Mouse (Mus musculus) forebrain, embryonic 13.5 days (tissue): ENCODE results near the gene Gemin4. TPM values are rescaled to one million over a fixed set of nuclear protein-coding genes. Genes with fewer than 3 reads are reported as not detected.
A peak's percentile ranks its signal among the peaks of the same experiment; 100 is the strongest.

Source experiments
- ATAC-seq: fragments of 200-750 bp; cut with Nextera tagmentation; 2 replicates; pipeline ENCODE4 v1.8.0; 2017
- H3K27ac ChIP-seq: fragments of 300-500 bp; sonication (generic); 2 replicates; pipeline ENCODE4 v1.5.1; 2015; ENCODE audit warnings: inconsistent platforms, mild to moderate bottlenecking, moderate library complexity
- H3K27me3 ChIP-seq: fragments of 300-500 bp; sonication (generic); 2 replicates; pipeline ENCODE4 v1.6.1; 2015; ENCODE audit warnings: mild to moderate bottlenecking, inconsistent platforms
- H3K36me3 ChIP-seq: fragments of 300-500 bp; sonication (generic); 2 replicates; pipeline ENCODE4 v1.6.1; 2015; ENCODE audit warnings: mild to moderate bottlenecking, inconsistent platforms; ENCODE audit not compliant: poor library complexity, severe bottlenecking
- H3K4me1 ChIP-seq: fragments of 300-500 bp; sonication (generic); 2 replicates; pipeline ENCODE4 v1.6.1; 2015; ENCODE audit warnings: inconsistent platforms
- H3K4me2 ChIP-seq: fragments of 300-500 bp; sonication (generic); 2 replicates; pipeline ENCODE4 v1.6.1; 2015; ENCODE audit warnings: inconsistent platforms, mild to moderate bottlenecking, moderate library complexity
- H3K4me3 ChIP-seq: fragments of 300-500 bp; sonication (generic); 2 replicates; pipeline ENCODE4 v1.5.1; 2015; ENCODE audit warnings: mild to moderate bottlenecking, inconsistent platforms
- H3K9ac ChIP-seq: fragments of 300-500 bp; sonication (generic); 2 replicates; pipeline ENCODE4 v1.6.1; 2015; ENCODE audit warnings: mild to moderate bottlenecking, inconsistent platforms
- H3K9me3 ChIP-seq: fragments of 300-500 bp; sonication (generic); replicated peaks from 2 replicates; pipeline ENCODE4 v1.6.1; 2016; ENCODE audit warnings: inconsistent platforms
- whole genome bisulfite sequencing: fragments of 180-500 bp; shearing (Covaris S2); methylation state at CpG from one replicate; pipeline ENCODE4 v1.1.7; 2015; 5-methylcytosine and 5-hydroxymethylcytosine counted together
- polyA plus RNA-seq: library from polyadenylated mRNA; unstranded; fragments of >200 nt; fragmentation: Nextera tagmentation; extraction: Ambion mirVana; gene quantifications from 2 replicates; pipeline ENCODE4 v1.2.1, GENCODE M21; 2015

The Gemin4 gene
- polyA plus RNA-seq = 18.3 and 29.0 TPM in 2 replicates

DNA sequence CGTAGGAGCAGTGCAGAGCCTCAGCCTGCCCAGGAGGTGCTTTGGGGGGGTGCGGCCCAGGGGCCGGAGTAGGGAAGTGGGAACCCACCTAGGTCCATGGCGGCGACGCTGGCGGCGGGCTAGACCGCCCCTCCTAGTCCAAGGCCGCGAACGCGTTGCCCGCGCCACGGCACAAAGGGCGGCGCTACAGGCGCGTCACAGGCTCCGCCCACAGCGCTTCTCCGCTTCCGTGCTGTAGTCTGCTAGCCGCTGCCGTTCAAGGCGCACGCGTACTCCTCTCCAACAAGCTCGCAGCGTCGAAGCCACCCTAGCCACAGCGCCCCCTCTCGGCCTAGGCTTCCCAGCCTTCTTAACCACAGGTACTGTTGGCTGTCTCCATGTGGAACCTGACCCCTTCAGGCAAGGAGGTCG is at the start of gene Gemin4, which contains the start of gene Dbil5:
TSS of gene Gemin4 (minus strand) at position 275 of the 411 bp plus-strand sequence.
TSS of gene Dbil5 (plus strand) at position 219 of the 411 bp plus-strand sequence.
- under 1% methylated on average over 34 of the region's 35 CpGs for WGBS
- H3K4me2 ChIP-seq = peak within 1 kb of the TSS; percentile 85
- H3K36me3 ChIP-seq = peaks cover 40% of the 10 kb centered on the region

DNA sequence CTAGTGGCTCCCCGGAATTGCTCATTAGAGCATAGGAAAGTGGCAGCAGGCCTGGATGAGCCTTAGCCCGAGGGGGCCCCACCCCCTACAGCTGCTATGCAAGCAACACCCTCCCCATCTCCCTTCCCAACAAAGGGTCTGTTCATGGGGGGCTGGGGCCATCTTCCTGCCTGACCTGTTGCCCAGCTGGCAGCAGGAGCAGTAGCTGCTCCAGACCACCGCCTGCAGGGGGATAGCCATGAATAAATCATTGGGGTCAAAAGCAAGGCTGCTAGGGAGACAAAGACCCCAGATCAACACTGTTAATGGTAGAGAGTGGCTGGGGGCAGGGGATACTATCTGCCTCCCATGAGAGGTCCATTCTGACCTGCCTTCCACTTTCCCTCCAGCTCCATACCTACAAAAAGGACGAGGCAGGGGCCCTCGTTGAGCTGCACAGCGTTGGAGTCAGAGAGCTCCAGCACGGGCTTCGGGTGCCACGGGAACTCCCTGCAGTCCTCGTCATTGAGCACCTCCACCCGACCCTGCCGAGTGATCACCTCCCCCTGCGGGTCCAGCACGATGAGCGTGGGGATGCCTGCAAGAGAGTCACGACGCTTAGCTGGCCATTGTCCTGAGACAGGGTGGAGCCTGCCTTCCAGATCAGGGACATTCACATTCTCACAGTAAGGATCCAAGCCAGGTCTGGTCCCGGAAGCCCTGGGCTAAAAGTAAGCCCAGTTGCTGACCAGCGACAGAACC is 45.3 kb upstream of the Gemin4 start:
- ATAC-seq = no peak
- H3K27ac ChIP-seq = peak overlapping the region; percentile 19; the same call in 1 of the 2 replicates
- WGBS = 11% methylated on average over 19 of the region's 19 CpGs
- H3K27me3 ChIP-seq = peaks cover 8% of the 10 kb centered on the region; the same call in 1 of the 2 replicates
- H3K4me3 ChIP-seq = no peak overlapping the region
- H3K36me3 ChIP-seq = peaks cover 9% of the 10 kb centered on the region; the same call in 1 of the 2 replicates
- H3K9ac ChIP-seq = peak overlapping the region; percentile 39; the same call in 1 of the 2 replicates
- H3K9me3 ChIP-seq = no peaks in the 10 kb centered on the region
- peak overlapping the region; percentile 7; the same call in 1 of the 2 replicates for H3K4me2 ChIP-seq
- peaks cover 58% of the 10 kb centered on the region for H3K4me1 ChIP-seq

More for the DNA sequence above, at the start of gene Gemin4, which contains the start of gene Dbil5:
- Histone ChIP-seq H3K4me1 (peaks cover 14% of the 10 kb centered on the region), H3K4me3 (peak within 1 kb of the TSS; percentile 84), H3K27me3 (no peaks in the 10 kb centered on the region), H3K27ac (peak within 1 kb of the TSS; percentile 90), H3K9me3 (no peaks in the 10 kb centered on the region), H3K9ac (peak within 1 kb of the TSS; percentile 93)
- ATAC-seq = peak; percentile 99

GRCm38 (mm10) chr11:76261224-76261623 is 43.8 kb upstream of the Gemin4 start:
- H3K4me1 ChIP-seq = peaks cover 47% of the 10 kb centered on the region
- peaks cover 8% of the 10 kb centered on the region; the same call in 1 of the 2 replicates for H3K27me3 ChIP-seq
- H3K9me3 ChIP-seq = no peaks in the 10 kb centered on the region
- no peak overlapping the region for H3K4me3 ChIP-seq
- H3K4me2 ChIP-seq = no peak overlapping the region
- no peak for ATAC-seq
- H3K9ac ChIP-seq = peak overlapping the region; percentile 46; the same call in 1 of the 2 replicates
- H3K27ac ChIP-seq = 0 out of 2 replicates have a peak overlapping the region, but pooled peaks have one; percentile 35
- H3K36me3 ChIP-seq = peaks cover 9% of the 10 kb centered on the region; the same call in 1 of the 2 replicates
- WGBS = 74% methylated on average over 12 of the region's 12 CpGs

DNA sequence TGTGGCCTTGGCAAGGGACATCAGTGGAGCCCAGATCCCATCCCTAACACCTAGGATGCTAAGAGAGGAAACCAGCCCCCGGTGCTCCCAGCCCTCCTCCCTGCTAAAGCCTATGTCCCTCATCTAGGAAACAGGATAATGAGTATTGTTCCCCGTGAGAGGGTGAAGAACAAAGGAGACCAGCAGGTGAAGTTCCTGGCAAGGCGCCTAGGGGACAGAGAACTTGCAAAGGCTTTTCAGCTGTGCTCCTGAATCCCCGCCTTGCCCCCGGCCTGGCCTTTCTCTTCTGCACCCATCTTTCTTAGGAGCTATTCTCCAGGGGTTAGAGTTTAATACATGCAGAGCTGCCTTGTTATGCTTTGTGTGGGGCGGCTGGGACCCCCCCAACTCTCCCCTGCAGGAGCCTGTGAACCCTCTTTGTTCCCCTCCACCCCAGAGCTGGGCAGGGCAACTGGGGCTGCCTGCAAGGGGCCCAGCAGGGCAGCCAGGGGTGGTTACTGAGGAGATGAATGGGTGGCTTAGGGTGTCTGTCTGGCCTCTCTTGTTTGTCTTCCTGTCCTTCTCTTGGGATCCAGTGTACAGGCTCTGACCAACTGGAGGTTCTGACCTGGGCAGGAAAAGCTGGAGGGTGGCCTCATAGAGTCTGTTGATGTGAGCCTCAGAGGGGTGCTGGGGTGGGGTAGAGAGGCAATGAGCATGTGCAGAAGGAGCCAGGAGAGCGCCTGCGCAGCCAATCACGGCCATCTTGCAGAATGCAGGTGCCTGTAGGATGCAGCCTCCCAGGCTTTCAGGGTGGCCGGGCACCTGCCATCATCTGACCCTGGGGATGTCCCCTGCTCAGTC is 43.0 kb upstream of the Gemin4 start:
- Histone ChIP-seq H3K9me3 (no peaks in the 10 kb centered on the region), H3K4me1 (peaks cover 49% of the 10 kb centered on the region), H3K36me3 (peaks cover 9% of the 10 kb centered on the region; the same call in 1 of the 2 replicates), H3K4me3 (no peak overlapping the region), H3K27me3 (peaks cover 5% of the 10 kb centered on the region; the same call in 1 of the 2 replicates), H3K27ac (peak overlapping the region; percentile 35; the same call in 1 of the 2 replicates), H3K9ac (peak overlapping the region; percentile 46), H3K4me2 (no peak overlapping the region)
- ATAC-seq = no peak
- WGBS = 40% methylated on average over 10 of the region's 10 CpGs

DNA sequence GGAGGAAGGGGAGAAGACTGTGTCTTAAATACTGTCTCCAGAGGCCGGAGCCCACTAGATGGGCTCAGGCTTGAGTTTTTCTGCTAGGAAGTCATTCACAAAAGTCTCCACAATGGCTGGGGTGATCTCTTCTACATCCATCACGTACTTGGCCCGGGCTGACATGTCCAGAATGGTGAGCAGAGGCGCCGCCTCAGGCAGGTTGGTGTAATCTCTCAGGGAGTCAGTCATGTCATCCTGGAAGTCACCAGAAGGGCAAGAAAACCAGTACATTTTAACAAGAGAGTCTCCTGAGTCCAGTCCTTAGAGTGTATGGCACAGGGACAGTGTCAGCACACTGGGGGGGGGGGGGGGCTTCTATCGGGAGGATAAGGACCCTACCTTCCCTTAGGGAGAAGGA is 41.0 kb upstream of the Gemin4 start:
- Histone ChIP-seq H3K4me1 (peaks cover 53% of the 10 kb centered on the region), H3K9me3 (no peaks in the 10 kb centered on the region), H3K4me2 (no peak overlapping the region), H3K27ac (no peak overlapping the region), H3K27me3 (no peaks in the 10 kb centered on the region; the same call in 1 of the 2 replicates), H3K9ac (no peak overlapping the region), H3K36me3 (peaks cover 9% of the 10 kb centered on the region; the same call in 1 of the 2 replicates), H3K4me3 (no peak overlapping the region)
- WGBS = 90% methylated on average over 6 of the region's 6 CpGs
- ATAC-seq = no peak

GRCm38 (mm10) chr11:76257386-76257785 is 39.9 kb upstream of the Gemin4 start:
- peaks cover 9% of the 10 kb centered on the region; the same call in 1 of the 2 replicates for H3K36me3 ChIP-seq
- H3K27ac ChIP-seq = no peak overlapping the region
- WGBS = 78% methylated on average over 4 of the region's 4 CpGs
- no peak overlapping the region for H3K9ac ChIP-seq
- H3K4me2 ChIP-seq = no peak overlapping the region
- H3K4me1 ChIP-seq = peaks cover 47% of the 10 kb centered on the region
- H3K27me3 ChIP-seq = no peaks in the 10 kb centered on the region
- no peak for ATAC-seq
- H3K9me3 ChIP-seq = no peaks in the 10 kb centered on the region
- H3K4me3 ChIP-seq = no peak overlapping the region

GRCm38 (mm10) chr11:76256129-76256528 is 38.7 kb upstream of the Gemin4 start:
- H3K27ac ChIP-seq = peak overlapping the region; percentile 55
- 60% methylated on average over 5 of the region's 5 CpGs for WGBS
- no peak overlapping the region for H3K9ac ChIP-seq
- no peak for ATAC-seq
- H3K4me2 ChIP-seq = no peak overlapping the region
- H3K4me3 ChIP-seq = no peak overlapping the region
- no peaks in the 10 kb centered on the region for H3K27me3 ChIP-seq
- H3K4me1 ChIP-seq = peaks cover 42% of the 10 kb centered on the region
- H3K9me3 ChIP-seq = no peaks in the 10 kb centered on the region
- peaks cover 5% of the 10 kb centered on the region; the same call in 1 of the 2 replicates for H3K36me3 ChIP-seq

- peak overlapping the region; percentile 37; the same call in 1 of the 2 replicates for H3K9ac ChIP-seq
- no peaks in the 10 kb centered on the region for H3K27me3 ChIP-seq
- H3K27ac ChIP-seq = 0 out of 2 replicates have a peak overlapping the region, but pooled peaks have one; percentile 55
- 58% methylated on average over 4 of the region's 4 CpGs for WGBS
- H3K9me3 ChIP-seq = no peaks in the 10 kb centered on the region
- peaks cover 7% of the 10 kb centered on the region for H3K36me3 ChIP-seq
- peaks cover 36% of the 10 kb centered on the region for H3K4me1 ChIP-seq
- no peak overlapping the region for H3K4me3 ChIP-seq
- peak; percentile 44; the same call in 1 of the 2 replicates for ATAC-seq
- H3K4me2 ChIP-seq = no peak overlapping the region
Observed at GRCm38 (mm10) chr11:76255431-76256001, 38.1 kb upstream of the Gemin4 start.

DNA sequence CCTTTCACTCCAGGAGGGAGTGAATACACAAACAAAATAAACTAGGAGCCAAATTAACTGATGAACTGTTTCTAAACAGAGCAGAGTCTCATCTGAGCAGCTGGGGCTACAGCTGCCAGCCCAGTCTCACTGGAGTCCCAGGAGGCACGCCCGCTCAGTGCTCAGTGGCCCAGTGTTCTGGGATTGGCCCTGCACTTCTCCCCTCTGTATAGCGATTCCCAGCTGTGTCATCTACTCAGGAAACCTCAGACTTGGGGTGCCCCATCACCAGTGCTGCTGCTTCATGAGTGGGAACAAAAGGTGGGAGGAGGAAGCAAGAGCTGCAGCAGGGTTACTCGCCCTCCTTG is 36.4 kb upstream of the Gemin4 start:
- Histone ChIP-seq H3K4me3 (no peak overlapping the region), H3K27ac (no peak overlapping the region), H3K4me2 (no peak overlapping the region), H3K9ac (no peak overlapping the region), H3K27me3 (no peaks in the 10 kb centered on the region), H3K36me3 (peaks cover 23% of the 10 kb centered on the region), H3K9me3 (no peaks in the 10 kb centered on the region), H3K4me1 (peaks cover 27% of the 10 kb centered on the region)
- WGBS = 74% methylated on average over 4 of the region's 4 CpGs
- no peak for ATAC-seq

- 57% methylated on average over 5 of the region's 5 CpGs for WGBS
- Histone ChIP-seq H3K4me1 (peaks cover 27% of the 10 kb centered on the region), H3K9ac (no peak overlapping the region), H3K36me3 (peaks cover 29% of the 10 kb centered on the region), H3K27ac (no peak overlapping the region), H3K4me3 (no peak overlapping the region), H3K4me2 (no peak overlapping the region), H3K27me3 (no peaks in the 10 kb centered on the region), H3K9me3 (no peaks in the 10 kb centered on the region)
- ATAC-seq = peak; percentile 89
Observed at GRCm38 (mm10) chr11:76253145-76253917, 35.9 kb upstream of the Gemin4 start.

GRCm38 (mm10) chr11:76252036-76252435 is 34.6 kb upstream of the Gemin4 start:
- peaks cover 32% of the 10 kb centered on the region for H3K36me3 ChIP-seq
- no peaks in the 10 kb centered on the region for H3K27me3 ChIP-seq
- H3K9ac ChIP-seq = no peak overlapping the region; the same call in 1 of the 2 replicates
- no peak overlapping the region for H3K4me2 ChIP-seq
- no peak for ATAC-seq
- no peaks in the 10 kb centered on the region for H3K9me3 ChIP-seq
- H3K27ac ChIP-seq = 0 out of 2 replicates have a peak overlapping the region, but pooled peaks have one; percentile 6
- H3K4me3 ChIP-seq = no peak overlapping the region
- 58% methylated on average over 3 of the region's 3 CpGs for WGBS
- H3K4me1 ChIP-seq = peaks cover 27% of the 10 kb centered on the region
